Mouse (Mus musculus): ENCODE measurements at regions not wholly inside any gene's neighbourhood (a gene's known extent, or its start where the extent isn't known, plus 50 kb on each side); places are given as distances from the start of the nearest gene placed in this dataset.
"Not testable (repeated sequence)": the region's sequence is repeated elsewhere in the genome, so short reads cannot be mapped to it uniquely, and the experiment has no call there.

DNA sequence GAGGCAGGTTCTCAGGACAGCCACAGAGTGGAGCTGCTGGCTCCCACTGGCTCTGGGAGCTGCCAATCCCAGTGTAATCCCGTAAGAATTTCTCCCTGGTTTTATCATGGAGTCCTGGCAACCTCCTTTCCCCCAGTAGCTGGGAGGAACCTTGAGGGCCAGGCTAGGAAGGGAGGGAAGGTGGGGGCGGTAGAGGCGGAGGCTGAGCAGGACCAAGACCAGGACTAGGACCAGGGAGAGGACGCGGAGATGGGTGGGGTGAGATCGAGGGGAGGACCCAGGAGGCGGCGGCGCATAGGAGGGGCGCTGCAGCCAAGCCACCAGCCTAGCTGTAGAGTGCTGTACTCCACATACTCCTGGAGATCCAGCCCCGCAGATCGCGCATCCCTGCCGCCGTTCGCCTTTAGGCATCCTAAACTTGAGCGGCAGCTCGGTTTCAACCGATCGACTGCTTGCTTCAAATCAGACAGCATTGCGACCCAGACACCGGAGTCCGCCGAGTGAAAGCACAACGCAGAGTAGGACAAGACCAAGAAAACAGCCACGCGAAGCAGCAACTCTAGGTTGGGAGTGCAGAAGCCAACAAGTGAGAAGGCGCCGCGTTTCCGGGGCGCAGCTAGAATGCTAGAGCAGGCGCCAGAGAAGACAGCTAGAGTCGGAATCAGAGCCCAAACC is 534.1 kb downstream of the Sema5a start:
- TF ChIP-seq CTCF, EP300 (IDR thresholded peaks at IDR 0.05; ENCODE audit: low read depth): not testable (repeated sequence)

All from liver, embryonic 14.5 days (tissue).